Mouse (Mus musculus): ENCODE measurements around the gene Iqub.

The Iqub gene

GRCm38 (mm10) chr6:24470135-24470534, 44.7 kb downstream of the Iqub start:
- DNase-seq, result no peak

GRCm38 (mm10) chr6:24456097-24456496, 58.8 kb downstream of the Iqub start:
- peak; percentile 64 for DNase-seq

GRCm38 (mm10) chr6:24451026-24451821, 63.6 kb downstream of the Iqub start:
- no peak for DNase-seq

GRCm38 (mm10) chr6:24450241-24450640, 64.6 kb downstream of the Iqub start:
- no peak for DNase-seq

- DNase-seq, result no peak
Observed at GRCm38 (mm10) chr6:24416056-24416455, 98.8 kb downstream of the Iqub start.

- DNase-seq, result no peak
Observed at GRCm38 (mm10) chr6:24415500-24415899, 99.4 kb downstream of the Iqub start.

- DNase-seq, result no peak
Observed at GRCm38 (mm10) chr6:24408573-24409427, 106.1 kb downstream of the Iqub start.

- no peak for DNase-seq
Observed at GRCm38 (mm10) chr6:24407743-24408142, 107.1 kb downstream of the Iqub start.

GRCm38 (mm10) chr6:24397237-24397647, 117.6 kb downstream of the Iqub start:
- no peak for DNase-seq
